Mouse (Mus musculus): ENCODE results near the gene Lipf.

- no peak for TF ChIP-seq POLR2A (IDR thresholded peaks at IDR 0.05; ENCODE audit: borderline replicate concordance, control insufficient read depth, low read depth, low read length)
- no peak for TF ChIP-seq CTCF (IDR thresholded peaks at IDR 0.05; ENCODE audit: control insufficient read depth, insufficient read depth, low read length)
These were observed 18.0 kb downstream of the Lipf start for GRCm38 (mm10) chr19:33979007-33979406.

Data from bone marrow, adult 2 months (tissue).